Mouse (Mus musculus) MEL-GATA-1-ER (cell line): ENCODE data around the gene Hs3st3a1.

Source experiments
- DNase-seq: peaks from one replicate; pipeline ENCODE4 v3.0.0-alpha.2; 2012; ENCODE audit warnings: low read depth; ENCODE audit errors: extremely low read depth

Gene Hs3st3a1

GRCm38 (mm10) chr11:64558282-64558681 lies 123.2 kb downstream of the Hs3st3a1 start:
- DNase-seq, result no peak

- DNase-seq, result no peak
These were observed 124.3 kb downstream of the Hs3st3a1 start for GRCm38 (mm10) chr11:64559388-64559787.

GRCm38 (mm10) chr11:64560471-64560870 lies 125.3 kb downstream of the Hs3st3a1 start:
- DNase-seq, result no peak

- no peak for DNase-seq
These were observed 127.6 kb downstream of the Hs3st3a1 start for GRCm38 (mm10) chr11:64562771-64563170.
